9 mouse cellular contexts compared by ENCODE assay signal in genomic region chr1:107481452-107481851, GRCm38 (mm10). TPM values are rescaled to one million over a fixed set of nuclear protein-coding genes. Genes with fewer than 3 reads are reported as not detected.
DNase-seq lines count a peak whose midpoint lies in the region; ATAC-seq and TF ChIP-seq lines count a peak whose summit lies in the region.
"Had no signal": no experiment of that assay in that cellular context is flagged by ENCODE, and none has a peak within 500 bp of the region (broad histone marks: within the 10 kb centered on the region; RNA-seq: fewer than 3 reads in every experiment).

No protein-coding gene starts in this region.

- peak; percentile 39; the same call in 1 of the 2 replicates for ATAC-seq in heart, postnatal 0 days (ENCODE audit: insufficient read depth, low read depth)
- ATAC-seq in liver, embryonic 14.5 days (ENCODE audit: insufficient read depth) = no peak
- peak; percentile 82 for ATAC-seq in neural tube, embryonic 12.5 days (ENCODE audit: low FRiP score, low read depth)

- no peaks in the 10 kb centered on the region for H3K27me3 ChIP-seq in E14TG2a.4 (ENCODE audit: insufficient read depth, low read length)
- no peaks in the 10 kb centered on the region for H3K27me3 ChIP-seq in forebrain, embryonic 10.5 days (ENCODE audit: poor library complexity, severe bottlenecking)
- no peaks in the 10 kb centered on the region for H3K27me3 ChIP-seq in heart, postnatal 0 days (ENCODE audit: control insufficient read depth, insufficient read depth, low read length)
- no peaks in the 10 kb centered on the region for H3K27me3 ChIP-seq in liver, embryonic 14.5 days (ENCODE audit: control insufficient read depth, insufficient read depth, low read length)
- H3K27me3 ChIP-seq in neural tube, embryonic 12.5 days (replicated peaks) = no peaks in the 10 kb centered on the region
- H3K27me3 ChIP-seq in testis, adult 2 months (ENCODE audit: control insufficient read depth, insufficient read depth, low read length) = no peaks in the 10 kb centered on the region
- H3K27me3 ChIP-seq: limb, embryonic 15.5 days had no signal

- no peak for TF ChIP-seq EP300 in heart, postnatal 0 days (IDR thresholded peaks at IDR 0.05; ENCODE audit: low read depth)
- TF ChIP-seq EP300 in liver, embryonic 14.5 days (IDR thresholded peaks at IDR 0.05; ENCODE audit: low read depth) = no peak

- no peak overlapping the region for H3K9ac ChIP-seq in heart, postnatal 0 days (replicated peaks; ENCODE audit: low read depth, low read length)
- H3K9ac ChIP-seq in liver, embryonic 14.5 days (replicated peaks) = no peak overlapping the region
- H3K9ac ChIP-seq in neural tube, embryonic 12.5 days = no peak overlapping the region
- H3K9ac ChIP-seq: limb, embryonic 15.5 days had no signal

- peak; percentile 88 for TF ChIP-seq CTCF in E14TG2a.4 (conservative IDR thresholded peaks at IDR 0.05; ENCODE audit: low read length)
- TF ChIP-seq CTCF in heart, postnatal 0 days (IDR thresholded peaks at IDR 0.05; ENCODE audit: low read depth) = peak; percentile 93
- peak; percentile 79 for TF ChIP-seq CTCF in liver, embryonic 14.5 days (IDR thresholded peaks at IDR 0.05; ENCODE audit: low read depth)
- TF ChIP-seq CTCF in testis, adult 2 months (IDR thresholded peaks at IDR 0.05; ENCODE audit: control insufficient read depth, insufficient read depth, insufficient replicate concordance, low read depth, low read length) = peak; percentile 29; the same call in 1 of the 2 replicates

- H3K27ac ChIP-seq in forebrain, embryonic 10.5 days = no peak overlapping the region
- H3K27ac ChIP-seq in heart, postnatal 0 days (ENCODE audit: low read depth) = no peak overlapping the region
- no peak overlapping the region for H3K27ac ChIP-seq in liver, embryonic 14.5 days
- H3K27ac ChIP-seq in neural tube, embryonic 12.5 days = no peak overlapping the region
- no peak overlapping the region for H3K27ac ChIP-seq in testis, adult 2 months (ENCODE audit: control insufficient read depth, insufficient read depth, low read depth, low read length)
- H3K27ac ChIP-seq: limb, embryonic 15.5 days had no signal

- H3K4me3 ChIP-seq in E14TG2a.4 (replicated peaks; ENCODE audit: low read length) = no peak overlapping the region
- H3K4me3 ChIP-seq in forebrain, embryonic 10.5 days = no peak overlapping the region
- H3K4me3 ChIP-seq in heart, postnatal 0 days (ENCODE audit: low read depth, low read length) = no peak overlapping the region
- no peak overlapping the region for H3K4me3 ChIP-seq in liver, embryonic 14.5 days (ENCODE audit: insufficient read depth in 1 of 2, low read depth in 2 of 2, low read length in 2 of 2)
- H3K4me3 ChIP-seq in neural tube, embryonic 12.5 days = no peak overlapping the region
- no peak overlapping the region for H3K4me3 ChIP-seq in testis, adult 2 months (ENCODE audit: control insufficient read depth, low read depth, low read length)
- H3K4me3 ChIP-seq: limb, embryonic 15.5 days had no signal

- H3K36me3 ChIP-seq in E14TG2a.4 (ENCODE audit: insufficient read depth, low read length) = no peaks in the 10 kb centered on the region
- H3K36me3 ChIP-seq in forebrain, embryonic 10.5 days (replicated peaks) = no peaks in the 10 kb centered on the region
- no peaks in the 10 kb centered on the region for H3K36me3 ChIP-seq in heart, postnatal 0 days (replicated peaks; ENCODE audit: control insufficient read depth, insufficient read depth, low read length)
- H3K36me3 ChIP-seq in liver, embryonic 14.5 days (replicated peaks; ENCODE audit: control insufficient read depth, insufficient read depth, low read depth) = no peaks in the 10 kb centered on the region
- H3K36me3 ChIP-seq in neural tube, embryonic 12.5 days = no peaks in the 10 kb centered on the region
- no peaks in the 10 kb centered on the region for H3K36me3 ChIP-seq in testis, adult 2 months (ENCODE audit: control insufficient read depth, insufficient read depth, low read length)
- H3K36me3 ChIP-seq: limb, embryonic 15.5 days had no signal

- H3K4me1 ChIP-seq in E14TG2a.4 (replicated peaks; ENCODE audit: low read depth, low read length) = no peaks in the 10 kb centered on the region
- no peaks in the 10 kb centered on the region for H3K4me1 ChIP-seq in forebrain, embryonic 10.5 days
- no peaks in the 10 kb centered on the region for H3K4me1 ChIP-seq in heart, postnatal 0 days (ENCODE audit: control insufficient read depth, insufficient read depth)
- no peaks in the 10 kb centered on the region for H3K4me1 ChIP-seq in liver, embryonic 14.5 days (replicated peaks; ENCODE audit: control insufficient read depth in 2 of 2, insufficient read depth in 2 of 2, low read length in 1 of 2)
- no peaks in the 10 kb centered on the region for H3K4me1 ChIP-seq in neural tube, embryonic 12.5 days
- H3K4me1 ChIP-seq in testis, adult 2 months (ENCODE audit: control insufficient read depth, insufficient read depth, low read length) = peaks cover 2% of the 10 kb centered on the region; the same call in 1 of the 2 replicates
- H3K4me1 ChIP-seq: limb, embryonic 15.5 days had no signal

- H3K9me3 ChIP-seq in E14TG2a.4 (ENCODE audit: low read length) = peaks cover 8% of the 10 kb centered on the region
- H3K9me3 ChIP-seq in forebrain, embryonic 10.5 days = no peaks in the 10 kb centered on the region
- H3K9me3 ChIP-seq in heart, postnatal 0 days (replicated peaks; ENCODE audit: control insufficient read depth, low read length) = no peaks in the 10 kb centered on the region
- no peaks in the 10 kb centered on the region for H3K9me3 ChIP-seq in liver, embryonic 14.5 days (ENCODE audit: control insufficient read depth, low read length)
- H3K9me3 ChIP-seq in neural tube, embryonic 12.5 days = no peaks in the 10 kb centered on the region
- H3K9me3 ChIP-seq: limb, embryonic 15.5 days had no signal

- WGBS in forebrain, embryonic 10.5 days = 28% methylated on average over 11 of the region's 11 CpGs
- 21% methylated on average over 11 of the region's 11 CpGs for WGBS in heart, postnatal 0 days
- WGBS in liver, embryonic 14.5 days (ENCODE audit: insufficient replicate concordance) = 13% methylated on average over 11 of the region's 11 CpGs
- 37% methylated on average over 11 of the region's 11 CpGs for WGBS in neural tube, embryonic 12.5 days

- peak; percentile 39 for DNase-seq in brain, embryonic 18.5 days (ENCODE audit: low read depth, low spot score)
- peak; percentile 73 for DNase-seq in forebrain, embryonic 10.5 days (ENCODE audit: extremely low spot score, low spot score)
- DNase-seq in heart, postnatal 0 days (ENCODE audit: low spot score) = peak; percentile 47
- DNase-seq in kidney, postnatal 36 days = peak; percentile 51 to 84
- peak; percentile 15 to 45 (median 19) for DNase-seq in liver, embryonic 14.5 days (ENCODE audit: low read depth in 3 of 3, low spot score in 3 of 3)

- TF ChIP-seq POLR2A in testis, adult 2 months (IDR thresholded peaks at IDR 0.05; ENCODE audit: control insufficient read depth, low read depth, low read length) = no peak

- peak overlapping the region; percentile 36 for H3K4me2 ChIP-seq in heart, postnatal 0 days (ENCODE audit: low read depth, low read length)
- no peak overlapping the region for H3K4me2 ChIP-seq in liver, embryonic 14.5 days (ENCODE audit: low read depth)
- H3K4me2 ChIP-seq in neural tube, embryonic 12.5 days (replicated peaks) = peak overlapping the region; percentile 39
- H3K4me2 ChIP-seq: limb, embryonic 15.5 days had no signal

RNA-seq across cellular contexts. Expression of gene Serpinb2, which starts 29.8 kb away (rescaled TPM):
- polyA plus RNA-seq in forebrain, embryonic 10.5 days (2016; fragmentation: Nextera tagmentation; extraction: Ambion mirVana) = not detected in 2 replicates
- total RNA-seq in heart, postnatal 0 days (2014; rRNA removed; ENCODE audit: low replicate concordance) = not detected in 2 replicates
- polyA plus RNA-seq in heart, postnatal 0 days (2015; fragmentation: Nextera tagmentation; extraction: Ambion mirVana) = 0.18 TPM in 1 of 2 replicates, not detected in the other
- 1.1 and 2.1 TPM in 2 replicates for polyA plus RNA-seq in liver, embryonic 14.5 days (2012; rRNA removed)
- 3.4 and 3.7 TPM in 2 replicates for polyA plus RNA-seq in liver, embryonic 14.5 days (2014; fragmentation: Nextera tagmentation; extraction: Ambion mirVana)
- polyA plus RNA-seq in neural tube, embryonic 12.5 days (2016; fragmentation: Nextera tagmentation; extraction: Ambion mirVana) = 0.62 TPM in 1 of 2 replicates, not detected in the other
- polyA plus RNA-seq in testis, adult 2 months (2012; rRNA removed) = 0.12 and 0.17 TPM in 2 replicates

Comparison
In these comparisons a context has a peak if more than half of its experiments do, and no peak if none do; other contexts are left out.
1. CTCF ChIP-seq: peak in every context shown above with its lines; median percentile 93 in heart, postnatal 0 days; 88 in E14TG2a.4; 79 in liver, embryonic 14.5 days; 29 in testis, adult 2 months.
2. DNase-seq: peak in every context shown above with its lines; median percentile 73 in forebrain, embryonic 10.5 days; 68 in kidney, postnatal 36 days; 47 in heart, postnatal 0 days; 39 in brain, embryonic 18.5 days; 19 in liver, embryonic 14.5 days.